Comparison of ENCODE assay signal across 18 mouse cellular contexts in genomic region chr6:119165677-119166076, GRCm38 (mm10). TPM values are rescaled to one million over a fixed set of nuclear protein-coding genes. Genes with fewer than 3 reads are reported as not detected.
"Had no signal": no experiment of that assay in that cellular context is flagged by ENCODE, and none has a peak within 500 bp of the region (broad histone marks: within the 10 kb centered on the region; RNA-seq: fewer than 3 reads in every experiment).

No protein-coding gene starts in this region.

- H3K9ac ChIP-seq: lung, embryonic 15.5 days; midbrain, embryonic 13.5 days; midbrain, embryonic 15.5 days; neural tube, embryonic 12.5 days; stomach, embryonic 15.5 days had no signal

- H3K4me1 ChIP-seq: lung, embryonic 15.5 days; midbrain, embryonic 13.5 days; midbrain, embryonic 15.5 days; neural tube, embryonic 12.5 days; stomach, embryonic 15.5 days had no signal

- H3K4me2 ChIP-seq: lung, embryonic 15.5 days; midbrain, embryonic 11.5 days; midbrain, embryonic 13.5 days; midbrain, embryonic 15.5 days; neural tube, embryonic 12.5 days; stomach, embryonic 15.5 days had no signal

- DNase-seq: lung, postnatal 14 days; lung, postnatal 36 days; right cerebral cortex, postnatal 14 days; thymus, adult 2 months; thymus, postnatal 25 days; thymus, postnatal 4 days had no signal

- H3K27me3 ChIP-seq: lung, embryonic 15.5 days; midbrain, embryonic 13.5 days; midbrain, embryonic 15.5 days; neural tube, embryonic 12.5 days; stomach, embryonic 15.5 days had no signal

- H3K36me3 ChIP-seq: lung, embryonic 15.5 days; midbrain, embryonic 13.5 days; midbrain, embryonic 15.5 days; neural tube, embryonic 12.5 days; stomach, embryonic 15.5 days had no signal

- ATAC-seq: lung, postnatal 0 days; midbrain, embryonic 13.5 days; midbrain, embryonic 15.5 days had no signal

- H3K27ac ChIP-seq: lung, embryonic 15.5 days; macrophage; midbrain, embryonic 13.5 days; midbrain, embryonic 15.5 days; neural tube, embryonic 12.5 days; stomach, embryonic 15.5 days; stomach, postnatal 0 days had no signal

- H3K4me3 ChIP-seq: lung, embryonic 15.5 days; megakaryocyte, embryonic 14.5 days; midbrain, embryonic 13.5 days; midbrain, embryonic 15.5 days; neural tube, embryonic 12.5 days; stomach, embryonic 15.5 days had no signal

- H3K9me3 ChIP-seq: lung, embryonic 15.5 days; midbrain, embryonic 13.5 days; midbrain, embryonic 15.5 days; neural tube, embryonic 12.5 days; stomach, embryonic 15.5 days had no signal

RNA-seq across cellular contexts. Expression of gene Cacna1c, which starts 30.5 kb away (rescaled TPM):
- total RNA-seq: megakaryocyte progenitor cell, adult 5-6 weeks; monocyte, adult 5-6 weeks had no signal
- polyA plus RNA-seq: macrophage had no signal
